Mouse (Mus musculus): ENCODE measurements around the gene Neurog3. TPM values are rescaled to one million over a fixed set of nuclear protein-coding genes. Genes with fewer than 3 reads are reported as not detected.

The Neurog3 gene
- total RNA-seq, 2 experiments from 2014 or later = 0.26 TPM; not detected in 1

DNA sequence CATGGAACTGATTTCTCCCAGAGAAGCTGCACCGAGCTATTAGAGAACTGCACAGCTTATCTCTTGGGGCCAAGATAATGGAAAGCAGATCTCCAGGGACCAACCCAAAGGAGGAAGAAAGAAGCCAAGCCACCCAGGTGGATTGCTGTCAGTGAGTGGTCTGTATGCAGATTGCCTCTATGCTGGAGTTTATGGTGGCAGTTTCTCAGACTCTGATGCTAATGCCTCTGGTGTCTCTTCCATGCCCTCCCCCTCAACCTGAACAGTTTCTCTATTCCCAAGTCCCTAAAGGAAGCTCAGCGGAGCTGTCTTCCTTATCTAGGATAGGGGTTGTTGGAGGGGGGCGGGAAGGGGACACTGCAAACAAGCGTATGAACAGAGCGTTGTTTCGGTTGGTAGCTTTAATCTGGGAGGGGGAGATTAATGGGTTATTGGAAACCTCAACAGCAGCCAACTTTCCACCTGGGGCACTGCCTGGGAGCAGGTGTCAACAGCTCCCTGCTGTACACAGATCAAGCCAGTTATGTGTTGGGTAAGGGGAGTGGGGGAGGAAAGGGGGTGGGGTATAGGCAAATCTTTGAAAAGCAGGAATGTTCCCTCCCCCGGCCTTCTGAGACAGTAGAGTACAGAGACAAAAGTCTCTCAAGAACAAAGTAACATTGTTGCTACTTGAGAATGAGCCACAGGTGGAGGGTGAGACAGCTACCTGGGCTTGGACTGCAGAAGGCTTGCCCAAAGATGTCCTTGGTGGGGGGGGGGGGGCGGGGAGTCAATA, 3.0 kb downstream of the Neurog3 start:
- no peak for DNase-seq (ENCODE audit: low spot score in 2 of 2)

GRCm38 (mm10) chr10:62137150-62137549, 4.3 kb downstream of the Neurog3 start:
- DNase-seq (ENCODE audit: low spot score in 2 of 2) = no peak

GRCm38 (mm10) chr10:62138040-62138439, 5.2 kb downstream of the Neurog3 start:
- no peak for DNase-seq (ENCODE audit: low spot score in 2 of 2)

GRCm38 (mm10) chr10:62143820-62144219, 10.9 kb downstream of the Neurog3 start, which contains the start of gene Fam241b:
TSS of gene Fam241b (minus strand) at chr10:62143920.
- no peak for DNase-seq (ENCODE audit: low spot score in 2 of 2)

GRCm38 (mm10) chr10:62145957-62146356, 13.1 kb downstream of the Neurog3 start:
- DNase-seq (ENCODE audit: low spot score in 2 of 2) = no peak

DNA sequence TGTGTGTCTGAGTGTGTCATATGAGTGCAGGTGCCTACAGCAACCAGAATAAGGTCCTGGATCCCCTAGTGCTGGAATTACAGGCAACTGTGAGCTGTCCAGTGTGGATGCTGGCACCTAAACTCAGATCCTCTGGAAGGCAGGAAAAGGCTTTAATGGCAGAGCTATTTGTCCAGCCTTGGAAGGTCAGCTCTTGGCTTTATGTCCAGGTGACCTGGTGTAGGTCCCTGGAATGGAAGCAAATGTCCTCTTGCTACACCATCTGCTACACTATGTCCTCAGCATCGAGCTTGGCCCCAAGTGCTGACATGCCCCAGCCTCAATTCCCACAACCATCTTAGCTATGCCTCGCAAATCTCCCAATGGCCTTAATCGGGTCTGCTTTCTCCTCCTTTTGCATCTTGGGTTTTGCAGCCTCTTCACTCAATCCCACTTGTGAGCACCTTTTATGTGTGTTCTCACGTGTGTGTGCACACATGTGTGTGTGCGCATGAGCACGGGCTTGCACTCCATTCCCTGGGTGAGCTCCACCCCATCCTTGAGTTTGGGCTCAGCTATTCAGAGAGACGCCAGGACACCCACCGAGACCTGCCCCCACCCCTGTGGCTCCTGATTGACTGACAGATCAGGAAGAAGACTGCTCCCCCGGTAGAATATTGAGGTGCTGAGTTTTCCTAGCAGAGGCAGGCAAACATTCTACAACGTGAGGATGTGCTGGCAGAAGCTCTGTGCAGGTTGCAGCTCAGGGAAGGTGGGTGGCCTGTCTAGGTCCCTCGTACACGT, 14.8 kb downstream of the Neurog3 start:
- no peak for DNase-seq (ENCODE audit: low spot score in 2 of 2)

DNA sequence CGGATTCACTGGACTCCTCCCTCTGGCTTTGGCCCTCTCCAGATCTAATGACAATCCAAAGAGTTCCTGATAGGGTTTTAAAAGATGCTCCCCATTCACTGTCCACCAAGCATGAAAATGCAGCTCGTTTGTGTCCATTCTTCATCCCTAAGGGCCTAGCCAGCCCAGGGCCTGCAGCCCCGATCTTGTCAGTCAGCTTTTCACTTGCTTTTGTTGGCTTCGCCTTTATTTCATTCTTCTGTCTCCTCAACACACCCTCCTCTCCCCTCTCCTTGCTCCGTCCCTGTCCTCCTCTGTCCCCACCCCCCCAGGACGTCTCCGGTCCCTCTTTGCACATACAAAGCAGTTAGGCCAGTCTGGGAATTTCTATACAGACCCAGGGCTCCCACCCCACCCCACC, 17.0 kb downstream of the Neurog3 start:
- no peak for DNase-seq (ENCODE audit: low spot score in 2 of 2)

DNA sequence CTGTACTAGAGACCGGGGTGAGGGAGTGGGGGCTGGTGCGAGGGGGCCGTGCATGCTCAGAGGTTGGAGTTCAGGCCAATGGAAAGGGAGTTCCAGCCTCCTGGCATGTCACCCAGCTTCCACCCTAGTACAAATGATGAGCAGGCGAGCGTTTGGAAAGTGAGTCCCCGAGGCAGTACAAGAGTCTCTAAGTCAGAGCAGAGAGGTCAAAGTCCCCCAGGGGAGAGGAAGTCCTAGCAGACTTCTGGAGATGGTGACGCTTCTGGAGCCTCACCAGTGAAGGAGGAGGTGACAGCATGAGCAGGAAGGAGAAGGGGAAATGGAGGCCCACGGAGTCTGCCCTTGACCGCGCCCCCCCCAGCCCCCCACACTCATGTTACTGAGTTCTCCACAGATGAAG, 29.5 kb downstream of the Neurog3 start:
- no peak for DNase-seq (ENCODE audit: low spot score in 2 of 2)

DNA sequence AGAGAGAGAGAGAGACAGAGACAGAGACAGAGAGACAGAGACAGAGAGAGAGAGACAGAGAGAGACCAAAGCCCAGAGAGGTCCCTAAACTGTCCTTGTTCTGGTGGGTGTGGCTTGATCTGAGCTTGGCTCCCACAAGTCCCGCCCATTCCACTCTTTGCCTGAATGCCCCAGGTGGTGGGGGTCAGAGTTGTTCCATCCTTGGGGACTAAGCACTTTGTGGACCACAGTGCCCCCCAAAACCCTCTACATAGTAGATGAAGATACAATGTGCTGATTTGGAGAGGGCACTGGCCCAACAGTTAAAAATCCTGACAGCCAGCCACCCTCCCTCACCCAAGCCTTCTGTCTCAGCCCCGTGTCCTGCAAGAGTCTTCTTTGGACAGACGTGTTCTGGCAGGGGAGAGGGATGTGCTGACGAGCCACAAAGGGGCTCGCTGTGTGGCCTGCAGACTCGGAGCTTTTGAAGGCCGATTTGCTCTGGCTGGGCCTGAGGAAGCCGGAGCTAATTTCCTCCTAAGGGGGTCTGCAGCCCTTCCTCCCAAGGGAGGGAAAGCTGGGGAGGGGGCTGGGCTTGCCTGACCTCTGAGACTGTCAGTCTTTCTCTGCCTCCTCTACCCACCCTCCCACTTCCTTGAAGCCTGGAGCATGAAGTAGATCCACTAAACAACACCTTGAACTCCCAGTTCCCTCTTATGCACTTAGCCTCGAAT, 40.1 kb downstream of the Neurog3 start:
- DNase-seq (ENCODE audit: low spot score in 2 of 2) = no peak

DNA sequence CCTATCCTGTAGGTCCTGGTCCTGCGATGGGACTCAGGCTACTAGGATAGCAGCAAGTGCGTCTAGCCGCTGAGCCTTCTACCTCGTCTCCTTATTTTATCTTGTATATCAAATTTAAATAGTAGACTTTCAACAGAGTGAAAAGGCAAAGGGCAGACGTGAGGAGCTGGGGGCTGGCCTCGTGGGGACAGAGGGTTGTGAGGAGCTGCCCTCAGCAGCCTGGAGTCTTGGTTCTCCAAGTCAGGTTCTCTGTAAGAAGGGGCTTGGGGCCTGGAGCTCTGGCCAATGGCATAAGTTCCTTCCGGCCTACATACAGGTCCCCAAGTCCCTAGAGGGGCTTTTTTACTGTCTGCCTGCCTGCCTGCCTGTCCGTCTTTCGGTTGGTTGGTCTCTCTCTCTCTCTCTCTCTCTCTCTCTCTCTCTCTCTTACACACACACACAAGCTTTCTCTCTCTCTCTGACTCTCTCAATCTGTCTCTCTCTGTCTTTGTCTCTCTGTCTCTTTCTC, 41.1 kb downstream of the Neurog3 start:
- no peak for DNase-seq (ENCODE audit: low spot score in 2 of 2)

DNA sequence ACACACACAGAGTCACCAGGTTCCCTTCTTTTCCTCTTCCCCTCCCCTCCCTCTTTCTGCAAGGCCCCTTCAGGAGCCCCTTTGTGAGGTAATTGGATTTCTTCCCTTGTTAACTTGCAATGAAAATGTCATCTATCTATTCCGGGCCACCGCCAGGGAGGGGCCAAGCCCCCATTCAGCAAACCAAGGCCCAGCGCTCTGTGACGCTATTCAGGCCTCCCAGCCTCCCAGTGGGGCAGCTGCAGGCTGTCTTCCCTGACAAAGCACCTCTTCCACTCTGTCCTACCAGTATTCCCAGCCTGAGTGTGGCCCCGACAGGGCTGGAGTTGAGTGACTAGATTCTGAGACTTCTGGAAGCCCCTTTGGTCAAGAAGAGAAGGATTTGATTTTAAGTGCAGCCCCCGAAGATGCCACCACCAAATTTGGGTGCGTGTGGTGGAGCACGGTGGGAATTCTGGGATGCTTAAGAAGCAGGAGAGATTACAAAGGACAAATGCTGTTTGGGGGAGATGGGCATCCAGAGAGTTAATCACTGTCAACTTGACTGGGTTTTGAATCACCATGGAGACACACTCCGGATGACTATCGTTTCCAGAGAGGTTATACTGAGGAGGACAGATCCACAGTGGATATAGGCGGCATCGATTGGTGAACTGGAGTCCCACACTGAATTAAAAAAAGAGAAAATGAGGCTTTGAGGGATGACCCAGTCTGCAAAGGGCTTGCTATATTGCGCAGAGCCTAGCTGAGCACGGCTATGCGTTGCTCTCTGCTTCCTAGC, 41.8 kb downstream of the Neurog3 start:
- no peak for DNase-seq (ENCODE audit: low spot score in 2 of 2)

DNA sequence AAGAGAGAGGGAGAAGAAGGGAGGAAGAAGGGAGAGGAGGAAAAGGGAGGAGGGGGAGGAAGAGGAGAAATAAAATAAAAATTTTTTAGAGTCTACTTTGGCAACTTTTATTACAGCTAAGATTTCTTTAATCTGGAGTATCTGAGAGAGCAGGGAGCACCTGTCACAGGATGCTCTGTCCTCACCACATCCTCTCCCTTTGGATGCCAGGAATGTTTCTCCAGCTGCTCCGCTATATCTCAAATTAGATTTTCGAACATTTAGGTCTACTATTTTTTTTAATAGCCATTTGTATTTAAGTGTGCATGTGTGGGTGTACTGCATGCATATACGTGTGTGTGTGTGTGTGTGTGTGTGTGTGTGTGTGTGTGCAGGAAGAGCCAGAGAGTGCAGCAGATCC, 47.1 kb downstream of the Neurog3 start:
- DNase-seq (ENCODE audit: low spot score in 2 of 2) = no peak

- no peak for DNase-seq (ENCODE audit: low spot score in 2 of 2)
Observed at GRCm38 (mm10) chr10:62181701-62182100, 48.8 kb downstream of the Neurog3 start.

- DNase-seq (ENCODE audit: low spot score in 2 of 2) = no peak
Observed at GRCm38 (mm10) chr10:62182471-62183014, 49.7 kb downstream of the Neurog3 start.

- DNase-seq (ENCODE audit: low spot score in 2 of 2) = peak; percentile 98 to 100
Observed at GRCm38 (mm10) chr10:62183053-62183452, 50.2 kb downstream of the Neurog3 start.

Other genes starting within 250 kb of the Neurog3 start
- gene Col13a1, start 154.0 kb upstream of the Neurog3 start, total RNA-seq (2021) = 1 to 10 TPM; 2.1 to 2.2 TPM
- 10 to 100 TPM; 62.3 to 63.9 TPM for gene Fam241b, start 10.8 kb downstream of the Neurog3 start, total RNA-seq (2021)
- 1 to 10 TPM; 8.3 to 9.0 TPM for gene Tspan15, start 98.2 kb downstream of the Neurog3 start, total RNA-seq (2021)
- under 1 TPM; 0.23 to 0.30 TPM for gene Tacr2, start 119.3 kb downstream of the Neurog3 start, total RNA-seq (2021)
- gene Hk1, start 246.8 kb downstream of the Neurog3 start, total RNA-seq (2021) = 100 to 1,000 TPM; 311 to 318 TPM